Mouse (Mus musculus): ENCODE measurements at regions not wholly inside any gene's neighbourhood (a gene's known extent, or its start where the extent isn't known, plus 50 kb on each side); places are given as distances from the start of the nearest gene placed in this dataset.
"Not testable (repeated sequence)": the region's sequence is repeated elsewhere in the genome, so short reads cannot be mapped to it uniquely, and the experiment has no call there.

DNA sequence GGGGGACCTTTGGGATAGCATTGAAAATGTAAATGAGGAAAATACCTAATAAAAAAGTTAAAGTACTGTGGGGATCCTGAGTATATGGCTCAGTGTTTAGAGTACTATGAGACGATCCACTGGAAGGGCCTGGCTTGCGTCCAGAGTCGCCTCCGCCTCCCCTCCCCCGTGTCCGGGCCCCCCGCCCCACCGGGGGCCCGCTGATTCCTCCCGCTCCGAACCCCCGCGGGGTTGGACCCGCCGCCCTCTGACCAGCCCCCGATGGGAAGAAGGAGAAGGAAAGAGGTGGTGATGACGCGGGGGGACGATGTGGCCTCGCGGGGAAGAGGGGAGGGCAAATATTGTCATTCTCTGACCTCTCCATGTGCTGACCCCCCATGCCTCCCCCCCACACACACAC, 500.8 kb upstream of the Gm12887 start:
- not testable (repeated sequence) for H3K4me3 ChIP-seq (replicated peaks; ENCODE audit: low read length); DNase-seq (ENCODE audit: low spot score); H3K9ac ChIP-seq; H3K27me3 ChIP-seq (ENCODE audit: control insufficient read depth, insufficient read depth, low read length); H3K4me2 ChIP-seq (replicated peaks); H3K4me1 ChIP-seq (replicated peaks; ENCODE audit: control insufficient read depth, insufficient read depth, low read length); H3K27ac ChIP-seq; H3K36me3 ChIP-seq (replicated peaks; ENCODE audit: control insufficient read depth, insufficient read depth); H3K9me3 ChIP-seq (ENCODE audit: control insufficient read depth, low read length)
- WGBS: no CpG with 5 or more reads among the region's 21 CpGs
- ATAC-seq (ENCODE audit: low FRiP score): peak; percentile 59; the same call in 1 of the 2 replicates

Measured in hindbrain, embryonic 14.5 days (tissue).